Mouse (Mus musculus): ENCODE measurements around the gene Gm7995. TPM values are rescaled to one million over a fixed set of nuclear protein-coding genes. Genes with fewer than 3 reads are reported as not detected.
"Not testable (repeated sequence)": the region's sequence is repeated elsewhere in the genome, so short reads cannot be mapped to it uniquely, and the experiment has no call there.

Gm7995 gene
- not detected in 2 replicates for polyA plus RNA-seq (2014; fragmentation: Nextera tagmentation; extraction: Ambion mirVana)

DNA sequence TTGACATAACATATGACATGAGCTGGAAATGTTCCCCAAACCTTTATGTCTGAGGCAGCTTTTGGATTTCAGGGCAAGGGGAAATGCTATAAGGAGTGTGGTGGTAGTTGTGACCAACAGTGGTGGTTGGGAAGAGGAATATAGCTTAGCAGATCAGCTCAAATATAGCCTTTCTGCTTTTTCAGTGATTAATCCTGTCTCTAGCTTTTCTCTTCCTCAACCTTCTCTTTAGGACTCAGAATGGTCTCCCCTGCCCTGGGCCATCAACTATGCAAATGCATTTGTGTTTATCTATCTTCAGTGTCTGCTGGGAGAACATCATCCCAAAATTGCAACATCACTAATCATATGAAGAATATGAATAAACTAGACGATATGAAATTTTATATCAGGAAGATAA, at the start of gene Gm7995:
Gm7995 (plus strand) TSS at position 301 of the 400 bp plus-strand sequence.
- H3K4me3 ChIP-seq (ENCODE audit: low read depth, low read length); H3K27me3 ChIP-seq (replicated peaks; ENCODE audit: control insufficient read depth, insufficient read depth, low read length); H3K9ac ChIP-seq (ENCODE audit: low read length); H3K4me1 ChIP-seq (ENCODE audit: control insufficient read depth, insufficient read depth, low read length); H3K27ac ChIP-seq (ENCODE audit: low read depth, low read length); H3K4me2 ChIP-seq (ENCODE audit: low read length); ATAC-seq; H3K36me3 ChIP-seq (ENCODE audit: control insufficient read depth, insufficient read depth, low read length); DNase-seq (ENCODE audit: low spot score); H3K9me3 ChIP-seq (replicated peaks; ENCODE audit: control insufficient read depth, low read length): not testable (repeated sequence)
- WGBS, result no CpG with 5 or more reads among the region's 1 CpGs

DNA sequence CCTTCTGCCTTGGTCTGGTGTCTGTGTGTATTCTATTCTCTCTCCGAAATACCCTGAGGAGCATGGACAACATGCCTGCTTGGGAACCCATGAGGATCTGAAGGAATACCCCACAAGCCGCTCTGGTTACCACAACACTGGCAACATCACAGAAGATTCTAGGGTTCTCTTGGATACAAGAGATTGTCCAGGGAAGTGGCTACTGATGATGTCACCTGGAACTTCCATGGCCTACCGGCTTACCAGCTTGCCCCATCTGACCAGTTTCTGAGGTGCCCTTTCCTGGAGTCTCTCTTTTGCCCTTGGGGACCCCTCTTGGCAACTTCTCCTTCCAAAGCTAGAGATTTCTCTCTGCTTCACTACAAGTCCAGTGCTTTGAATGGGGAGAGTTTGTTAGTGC, 12.8 kb upstream of the Gm7995 start, which contains the start of gene Gm9611:
Gm9611 (minus strand) TSS at position 101 of the 400 bp plus-strand sequence.
- 100% methylated on average over 1 of the region's 3 CpGs for WGBS
- H3K27ac ChIP-seq (ENCODE audit: low read depth, low read length); H3K9ac ChIP-seq (ENCODE audit: low read length); H3K4me2 ChIP-seq (ENCODE audit: low read length); H3K4me1 ChIP-seq (ENCODE audit: control insufficient read depth, insufficient read depth, low read length); ATAC-seq; DNase-seq (ENCODE audit: low spot score); H3K9me3 ChIP-seq (replicated peaks; ENCODE audit: control insufficient read depth, low read length); H3K36me3 ChIP-seq (ENCODE audit: control insufficient read depth, insufficient read depth, low read length); H3K4me3 ChIP-seq (ENCODE audit: low read depth, low read length); H3K27me3 ChIP-seq (replicated peaks; ENCODE audit: control insufficient read depth, insufficient read depth, low read length): not testable (repeated sequence)

Small RNA genes lying within 50 kb of the gene (microRNA-seq; reads per million reads assigned to microRNA genes)
- gene Gm25208 (not detected), gene Gm25892 (not detected)

Other genes starting within 250 kb of the Gm7995 start
- gene Gm7951, start 192.8 kb upstream of the Gm7995 start, polyA plus RNA-seq (2014; fragmentation: Nextera tagmentation; extraction: Ambion mirVana), result not detected in 2 replicates
- gene Gm17027, start 147.6 kb upstream of the Gm7995 start, polyA plus RNA-seq (2014; fragmentation: Nextera tagmentation; extraction: Ambion mirVana), result not detected in 2 replicates
- not detected in 2 replicates for gene Gm3573, start 119.4 kb upstream of the Gm7995 start, polyA plus RNA-seq (2014; fragmentation: Nextera tagmentation; extraction: Ambion mirVana)
- gene Gm17026, start 50.2 kb upstream of the Gm7995 start, polyA plus RNA-seq (2014; fragmentation: Nextera tagmentation; extraction: Ambion mirVana), result not detected in 2 replicates
- gene Gm9611, start 12.9 kb upstream of the Gm7995 start, polyA plus RNA-seq (2014; fragmentation: Nextera tagmentation; extraction: Ambion mirVana), result not detected in 2 replicates
- gene Gm8005, start 129.5 kb downstream of the Gm7995 start, polyA plus RNA-seq (2014; fragmentation: Nextera tagmentation; extraction: Ambion mirVana), result not detected in 2 replicates
- not detected in 2 replicates for gene Gm8011, start 153.7 kb downstream of the Gm7995 start, polyA plus RNA-seq (2014; fragmentation: Nextera tagmentation; extraction: Ambion mirVana)
- gene Gm8020, start 192.1 kb downstream of the Gm7995 start, polyA plus RNA-seq (2014; fragmentation: Nextera tagmentation; extraction: Ambion mirVana), result not detected in 2 replicates
- gene Gm8024, start 214.1 kb downstream of the Gm7995 start, polyA plus RNA-seq (2014; fragmentation: Nextera tagmentation; extraction: Ambion mirVana), result not detected in 2 replicates